Mouse (Mus musculus) liver, embryonic 13.5 days (tissue): ENCODE measurements around the gene Stap1. TPM values are rescaled to one million over a fixed set of nuclear protein-coding genes. Genes with fewer than 3 reads are reported as not detected.

Experiments
- ATAC-seq: fragments of 200-750 bp; cut with Nextera tagmentation; 2 replicates; pipeline ENCODE4 v1.8.0; 2017; ENCODE audit warnings: low read depth, mild to moderate bottlenecking, moderate number of reproducible peaks, moderate library complexity
- DNase-seq: peaks from one replicate; pipeline ENCODE4 v3.0.0; 2022
- H3K27ac ChIP-seq: fragments of 300-500 bp; sonication (generic); 2 replicates; pipeline ENCODE4 v1.5.1; 2015; ENCODE audit warnings: moderate library complexity, mild to moderate bottlenecking, inconsistent platforms
- H3K27me3 ChIP-seq: fragments of 300-500 bp; sonication (generic); 2 replicates; pipeline ENCODE4 v1.6.1; 2015; ENCODE audit warnings: mild to moderate bottlenecking, inconsistent platforms
- H3K36me3 ChIP-seq: fragments of 300-500 bp; sonication (generic); 2 replicates; pipeline ENCODE4 v1.6.1; 2015; ENCODE audit warnings: mild to moderate bottlenecking, inconsistent platforms
- H3K4me1 ChIP-seq: fragments of 300-500 bp; sonication (generic); replicated peaks from 2 replicates; pipeline ENCODE4 v1.6.1; 2015; ENCODE audit warnings: inconsistent platforms
- H3K4me2 ChIP-seq: fragments of 300-500 bp; sonication (generic); 2 replicates; pipeline ENCODE4 v1.6.1; 2015; ENCODE audit warnings: inconsistent platforms, mild to moderate bottlenecking, moderate library complexity
- H3K4me3 ChIP-seq: fragments of 300-500 bp; sonication (generic); replicated peaks from 2 replicates; pipeline ENCODE4 v1.5.1; 2015; ENCODE audit warnings: mild to moderate bottlenecking, inconsistent platforms
- H3K9ac ChIP-seq: fragments of 300-500 bp; sonication (generic); 2 replicates; pipeline ENCODE4 v1.6.1; 2015; ENCODE audit warnings: mild to moderate bottlenecking, inconsistent platforms
- H3K9me3 ChIP-seq: fragments of 300-500 bp; sonication (generic); replicated peaks from 2 replicates; pipeline ENCODE4 v1.6.1; 2016; ENCODE audit warnings: inconsistent platforms
- polyA plus RNA-seq: library from polyadenylated mRNA; unstranded; fragments of >200 nt; fragmentation: Nextera tagmentation; extraction: Ambion mirVana; gene quantifications from 2 replicates; pipeline ENCODE4 v1.2.1, GENCODE M21; 2015

Stap1 gene
- polyA plus RNA-seq, 1 experiment from 2014 or later: 2.8 TPM

DNA sequence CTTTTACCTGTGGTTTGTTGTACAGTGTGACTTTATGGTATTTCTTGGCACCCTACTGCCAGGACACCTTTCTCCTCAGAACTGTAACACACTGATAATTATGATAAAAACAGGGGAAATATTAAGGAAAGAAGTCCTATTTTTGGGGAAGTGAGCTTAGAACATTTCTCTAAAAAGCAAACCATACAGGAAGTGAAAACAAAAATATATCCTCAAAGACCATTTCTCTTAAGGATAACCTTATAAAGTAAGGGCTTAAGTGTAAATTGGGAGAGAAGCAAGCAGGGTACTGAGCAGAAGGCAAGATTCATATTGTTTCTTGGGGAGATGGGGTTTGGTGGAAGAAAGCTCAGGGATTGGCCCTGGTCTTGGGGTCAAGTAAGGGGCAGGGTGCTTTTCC is 58.3 kb downstream of the Stap1 start:
- H3K27ac ChIP-seq: no peak overlapping the region
- no peak for ATAC-seq

More for the DNA sequence above, 58.3 kb downstream of the Stap1 start:
- no peak for DNase-seq
- Histone ChIP-seq H3K9me3 (no peaks in the 10 kb centered on the region), H3K36me3 (peaks cover 3% of the 10 kb centered on the region), H3K4me3 (no peak overlapping the region), H3K9ac (no peak overlapping the region), H3K4me2 (no peak overlapping the region), H3K27me3 (no peaks in the 10 kb centered on the region), H3K4me1 (no peaks in the 10 kb centered on the region)

Other genes starting within 250 kb of the Stap1 start
- 16.0 and 19.6 TPM in 2 replicates for gene Cenpc1, start 6.2 kb upstream of the Stap1 start, polyA plus RNA-seq
- 4.1 and 5.7 TPM in 2 replicates for gene Uba6, start 101.1 kb downstream of the Stap1 start, polyA plus RNA-seq
- gene Gnrhr, start 126.2 kb downstream of the Stap1 start, polyA plus RNA-seq: not detected in 2 replicates
- gene Tmprss11c, start 217.6 kb downstream of the Stap1 start, polyA plus RNA-seq: not detected in 2 replicates